Mouse (Mus musculus) left cerebral cortex, adult 2 months (tissue): ENCODE results near the gene Il12rb1. TPM values are rescaled to one million over a fixed set of nuclear protein-coding genes. Genes with fewer than 3 reads are reported as not detected.

Source experiments
- DNase-seq, 2 experiments: peaks; one replicate each; pipeline ENCODE4 v3.0.0; 2021 to 2022; ENCODE audit warnings: low spot score in 2 of 2, mixed read lengths in 1 of 2; ENCODE audit errors: extremely low spot score in 1 of 2
- H3K27ac ChIP-seq: fragments of 200-600 bp; 2 replicates; pipeline ENCODE4 v1.8.1; 2022
- H3K4me3 ChIP-seq: fragments of 200-600 bp; 2 replicates; pipeline ENCODE4 v1.8.1; 2022
- CTCF ChIP-seq: fragments of 200-600 bp; IDR thresholded peaks from 2 replicates; pipeline ENCODE4 v1.8.1; 2022; ENCODE audit warnings: antibody characterized with exemption, mild to moderate bottlenecking, moderate library complexity
- intact Hi-C: fragments of 180-260 bp; cut with DNase I; formaldehyde crosslinking; loops from one replicate; pipeline ENCODE4 v1.15.1; 2025
- total RNA-seq, 2 experiments: library from RNA; stranded (reverse); gene quantifications; 2 replicates each; pipeline ENCODE4 v1.2.3; 2021

Il12rb1 gene
- total RNA-seq, 2 experiments from 2014 or later = 0.77 to 0.82 TPM

DNA sequence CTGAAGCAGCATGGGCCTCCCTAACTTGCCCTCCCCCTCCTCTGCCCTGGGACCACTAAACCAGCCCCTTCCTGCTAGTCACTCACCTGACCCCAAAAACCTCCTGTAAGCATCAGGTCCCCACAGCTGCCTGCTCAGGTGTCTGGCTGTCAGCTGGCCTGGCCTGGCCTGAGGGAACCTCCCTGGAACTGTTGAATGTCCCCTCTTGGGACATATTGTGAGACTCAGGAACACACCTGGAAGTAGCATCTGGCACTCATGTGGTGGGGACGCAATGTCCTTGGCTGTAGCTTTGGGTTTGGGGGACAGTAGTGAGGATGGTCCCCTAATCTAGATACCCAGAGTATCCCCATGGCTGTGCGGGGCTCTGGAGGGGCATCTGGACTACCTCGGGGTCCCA is 25.8 kb downstream of the Il12rb1 start:
- no peak for DNase-seq
- H3K27ac ChIP-seq = peak overlapping the region; percentile 55
- no peak overlapping the region for H3K4me3 ChIP-seq
- no peak for TF ChIP-seq CTCF
- intact Hi-C loops = no loop called here

DNA sequence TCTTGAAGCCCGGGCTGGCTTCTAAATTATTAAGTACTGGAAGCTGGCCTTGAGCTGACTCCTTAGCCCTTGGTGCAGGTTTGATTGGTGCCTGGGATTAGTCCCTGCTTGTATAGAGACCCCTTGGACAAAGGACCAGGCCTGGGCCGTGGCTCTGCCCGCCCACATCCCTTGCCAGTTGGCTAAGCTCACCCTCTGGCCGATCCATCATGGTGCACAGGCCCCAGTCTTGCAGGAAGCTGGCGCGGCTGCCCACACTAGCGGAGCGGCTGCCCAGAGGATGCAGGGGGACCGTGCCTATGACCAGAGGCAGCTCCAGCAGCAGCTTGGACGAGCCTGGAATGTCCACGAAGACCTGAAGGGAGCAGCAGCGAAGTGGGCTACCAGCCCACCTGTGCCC is 28.4 kb downstream of the Il12rb1 start:
- Histone ChIP-seq H3K4me3 (no peak overlapping the region), H3K27ac (no peak overlapping the region)
- intact Hi-C loops = no loop called here
- no peak for TF ChIP-seq CTCF
- DNase-seq = no peak

GRCm38 (mm10) chr8:70838654-70839407 is 30.6 kb downstream of the Il12rb1 start:
- intact Hi-C loops = loop anchor here (2.0 kb wide), 2 partner anchors 34 to 70 kb away; partner anchors contain the start of gene Mast3
- TF ChIP-seq CTCF = no peak; the same call in 1 of the 2 replicates
- Histone ChIP-seq H3K27ac (peak overlapping the region; percentile 98), H3K4me3 (peak overlapping the region; percentile 65)
- DNase-seq = no peak

GRCm38 (mm10) chr8:70839408-70840351 is 31.4 kb downstream of the Il12rb1 start, which contains the start of gene Arrdc2:
Gene Arrdc2 (minus strand): TSS chr8:70839720.
- Histone ChIP-seq H3K27ac (peak within 1 kb of the TSS; percentile 98), H3K4me3 (peak within 1 kb of the TSS; percentile 65)
- TF ChIP-seq CTCF = no peak
- intact Hi-C loops = loop anchor here (1.0 to 2.0 kb wide), 3 partner anchors 35 to 119 kb away; partner anchors contain the start of gene Mast3
- DNase-seq = peak; percentile 92 to 97

GRCm38 (mm10) chr8:70840590-70840989 is 32.3 kb downstream of the Il12rb1 start:
- no peak overlapping the region for H3K4me3 ChIP-seq
- H3K27ac ChIP-seq = no peak overlapping the region; the same call in 1 of the 2 replicates
- intact Hi-C loops = loop anchor here (1.0 kb wide), 1 partner anchor 120 kb away; no protein-coding TSS in a partner anchor
- no peak for DNase-seq
- no peak for TF ChIP-seq CTCF

GRCm38 (mm10) chr8:70841147-70842072 is 33.2 kb downstream of the Il12rb1 start:
- peak; percentile 85 to 93 for DNase-seq
- no peak overlapping the region for H3K4me3 ChIP-seq
- peak; percentile 98 for TF ChIP-seq CTCF
- no peak overlapping the region for H3K27ac ChIP-seq
- intact Hi-C loops = loop anchor here (1.0 kb wide), 1 partner anchor 19 kb away; no protein-coding TSS in a partner anchor

GRCm38 (mm10) chr8:70842484-70842883 is 34.2 kb downstream of the Il12rb1 start:
- TF ChIP-seq CTCF = no peak
- no peak overlapping the region for H3K27ac ChIP-seq
- intact Hi-C loops = no loop called here
- no peak for DNase-seq
- no peak overlapping the region for H3K4me3 ChIP-seq

DNA sequence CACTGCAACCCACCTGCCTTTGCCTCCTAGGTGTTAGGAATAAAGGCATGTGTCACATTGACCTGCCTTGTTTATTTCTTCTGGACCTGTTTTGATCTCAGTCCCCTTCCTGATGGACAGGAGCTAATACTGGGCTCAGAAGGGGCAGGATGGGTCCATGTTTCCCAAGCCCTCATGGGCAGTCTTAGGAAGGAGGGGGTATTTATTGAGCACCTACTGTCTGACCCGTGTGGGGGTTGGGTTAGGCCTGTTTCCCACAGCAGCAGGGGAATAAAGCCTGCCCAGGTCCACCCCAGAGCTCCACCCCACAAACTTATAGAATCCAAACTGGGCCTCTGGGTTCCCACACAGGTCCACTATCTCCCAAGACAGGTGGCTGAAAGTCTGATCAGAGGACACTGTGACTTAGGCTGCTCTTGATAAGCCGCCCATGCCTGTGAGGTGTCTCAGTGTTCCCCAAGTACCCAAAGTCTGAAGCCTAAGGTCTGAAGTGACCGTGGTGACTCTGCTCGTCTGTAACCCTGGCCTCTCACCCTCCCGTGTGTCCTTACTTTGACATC is 35.0 kb downstream of the Il12rb1 start:
- intact Hi-C loops = no loop called here
- no peak overlapping the region for H3K4me3 ChIP-seq
- no peak for TF ChIP-seq CTCF
- H3K27ac ChIP-seq = no peak overlapping the region
- DNase-seq = no peak

DNA sequence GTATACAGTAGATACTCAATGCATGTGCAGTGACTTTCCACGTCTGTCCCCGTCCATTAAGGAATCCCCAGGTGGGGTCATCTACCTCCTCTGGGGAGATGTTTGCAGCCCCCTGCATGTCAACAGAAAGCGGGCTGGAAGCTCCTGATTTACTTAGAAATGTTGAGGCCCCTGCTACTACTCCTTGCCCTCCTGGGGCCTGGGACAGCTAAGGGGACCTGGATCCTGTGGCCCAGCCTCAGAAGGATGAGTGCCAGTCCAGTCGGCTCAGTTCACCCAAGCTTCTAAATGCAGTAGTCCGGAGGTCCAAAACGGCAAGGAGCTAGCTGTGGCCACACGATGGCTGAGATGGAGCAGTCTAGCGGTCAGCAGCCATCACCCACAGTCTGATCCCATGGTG is 35.7 kb downstream of the Il12rb1 start:
- TF ChIP-seq CTCF = no peak
- no peak for DNase-seq
- intact Hi-C loops = loop anchor here (1.0 kb wide), 1 partner anchor 25 kb away; no protein-coding TSS in a partner anchor
- no peak overlapping the region for H3K4me3 ChIP-seq
- H3K27ac ChIP-seq = no peak overlapping the region

GRCm38 (mm10) chr8:70844523-70844922 is 36.3 kb downstream of the Il12rb1 start:
- Histone ChIP-seq H3K27ac (no peak overlapping the region), H3K4me3 (no peak overlapping the region)
- intact Hi-C loops = loop anchor here (1.0 kb wide), 1 partner anchor 25 kb away; no protein-coding TSS in a partner anchor

More at GRCm38 (mm10) chr8:70844523-70844922, 36.3 kb downstream of the Il12rb1 start:
- peak; percentile 98 for TF ChIP-seq CTCF
- peak; percentile 84 to 87 for DNase-seq
